Mouse (Mus musculus): Measurements from ENCODE around the gene Hist1h2be. TPM values are rescaled to one million over a fixed set of nuclear protein-coding genes. Genes with fewer than 3 reads are reported as not detected.
"Not testable (repeated sequence)": the region's sequence is repeated elsewhere in the genome, so short reads cannot be mapped to it uniquely, and the experiment has no call there.

Gene Hist1h2be
- polyA plus RNA-seq, 1 experiment from 2014 or later: 2.3 TPM

- peak overlapping the region; percentile 51 for H3K4me3 ChIP-seq (ENCODE audit: low read length)
- peak; percentile 84 for ATAC-seq
- peaks cover 12% of the 10 kb centered on the region for H3K4me1 ChIP-seq (ENCODE audit: control insufficient read depth, insufficient read depth, low read length)
- no peaks in the 10 kb centered on the region for H3K27me3 ChIP-seq (replicated peaks; ENCODE audit: control insufficient read depth, insufficient read depth, low read length)
- peak overlapping the region; percentile 78 for H3K9ac ChIP-seq (ENCODE audit: low read depth, low read length)
- WGBS: under 1% methylated on average over 52 of the region's 54 CpGs
- peak overlapping the region; percentile 97 for H3K27ac ChIP-seq (ENCODE audit: low read length)
- no peaks in the 10 kb centered on the region for H3K9me3 ChIP-seq (ENCODE audit: control insufficient read depth, low read length)
- no peaks in the 10 kb centered on the region for H3K36me3 ChIP-seq (ENCODE audit: control insufficient read depth, insufficient read depth, low read length)
- peak overlapping the region; percentile 83 for H3K4me2 ChIP-seq (ENCODE audit: low read depth, low read length)
Measured at GRCm38 (mm10) chr13:23554925-23555838, 65.7 kb downstream of the Hist1h2be start.

- peaks cover 12% of the 10 kb centered on the region for H3K4me1 ChIP-seq (ENCODE audit: control insufficient read depth, insufficient read depth, low read length)
- H3K4me3 ChIP-seq (ENCODE audit: low read length): peak overlapping the region; percentile 51
- WGBS: 18% methylated on average over 9 of the region's 9 CpGs
- H3K36me3 ChIP-seq (ENCODE audit: control insufficient read depth, insufficient read depth, low read length): no peaks in the 10 kb centered on the region
- no peaks in the 10 kb centered on the region for H3K27me3 ChIP-seq (replicated peaks; ENCODE audit: control insufficient read depth, insufficient read depth, low read length)
- no peak for ATAC-seq
- peak overlapping the region; percentile 83 for H3K4me2 ChIP-seq (ENCODE audit: low read depth, low read length)
- peak overlapping the region; percentile 97 for H3K27ac ChIP-seq (ENCODE audit: low read length)
- H3K9ac ChIP-seq (ENCODE audit: low read depth, low read length): peak overlapping the region; percentile 78
- no peaks in the 10 kb centered on the region for H3K9me3 ChIP-seq (ENCODE audit: control insufficient read depth, low read length)
Measured at GRCm38 (mm10) chr13:23554393-23554792, 66.5 kb downstream of the Hist1h2be start.

GRCm38 (mm10) chr13:23552962-23553361 lies 68.0 kb downstream of the Hist1h2be start, which contains the start of gene Hist1h1d:
Hist1h1d (plus strand) TSS chr13:23553262.
- Histone ChIP-seq H3K4me3 (ENCODE audit: low read length) (no peak within 1 kb of the TSS), H3K9ac (ENCODE audit: low read depth, low read length) (no peak within 1 kb of the TSS)

GRCm38 (mm10) chr13:23551931-23552914 lies 68.7 kb downstream of the Hist1h2be start:
- H3K36me3 ChIP-seq (ENCODE audit: control insufficient read depth, insufficient read depth, low read length): no peaks in the 10 kb centered on the region
- H3K27ac ChIP-seq (ENCODE audit: low read length): peak overlapping the region; percentile 92
- H3K27me3 ChIP-seq (replicated peaks; ENCODE audit: control insufficient read depth, insufficient read depth, low read length): no peaks in the 10 kb centered on the region
- no peak for ATAC-seq
- H3K9me3 ChIP-seq (ENCODE audit: control insufficient read depth, low read length): no peaks in the 10 kb centered on the region
- H3K9ac ChIP-seq (ENCODE audit: low read depth, low read length): no peak overlapping the region
- H3K4me2 ChIP-seq (ENCODE audit: low read depth, low read length): peak overlapping the region; percentile 65; the same call in 1 of the 2 replicates
- H3K4me3 ChIP-seq (ENCODE audit: low read length): peak overlapping the region; percentile 51
- 53% methylated on average over 8 of the region's 8 CpGs for WGBS
- H3K4me1 ChIP-seq (ENCODE audit: control insufficient read depth, insufficient read depth, low read length): peaks cover 12% of the 10 kb centered on the region

More at GRCm38 (mm10) chr13:23552962-23553361, 68.0 kb downstream of the Hist1h2be start, which contains the start of gene Hist1h1d:
- Histone ChIP-seq H3K9me3 (ENCODE audit: control insufficient read depth, low read length) (no peaks in the 10 kb centered on the region), H3K27me3 (replicated peaks; ENCODE audit: control insufficient read depth, insufficient read depth, low read length) (no peaks in the 10 kb centered on the region), H3K4me1 (ENCODE audit: control insufficient read depth, insufficient read depth, low read length) (peaks cover 12% of the 10 kb centered on the region), H3K36me3 (ENCODE audit: control insufficient read depth, insufficient read depth, low read length) (no peaks in the 10 kb centered on the region), H3K27ac (ENCODE audit: low read length) (peak within 1 kb of the TSS; percentile 97), H3K4me2 (ENCODE audit: low read depth, low read length) (0 out of 2 replicates have a peak within 1 kb of the TSS, but pooled peaks have one; percentile 12)
- no peak for ATAC-seq

GRCm38 (mm10) chr13:23551146-23551834 lies 69.6 kb downstream of the Hist1h2be start, which contains the start of gene Hist1h4f:
Hist1h4f (minus strand) TSS chr13:23551648.
- Histone ChIP-seq H3K9ac (ENCODE audit: low read depth, low read length) (peak within 1 kb of the TSS; percentile 67), H3K27ac (ENCODE audit: low read length) (peak within 1 kb of the TSS; percentile 92), H3K4me3 (ENCODE audit: low read length) (peak within 1 kb of the TSS; percentile 51), H3K4me2 (ENCODE audit: low read depth, low read length) (peak within 1 kb of the TSS; percentile 65)
- H3K36me3 ChIP-seq (ENCODE audit: control insufficient read depth, insufficient read depth, low read length); H3K27me3 ChIP-seq (replicated peaks; ENCODE audit: control insufficient read depth, insufficient read depth, low read length); H3K4me1 ChIP-seq (ENCODE audit: control insufficient read depth, insufficient read depth, low read length); H3K9me3 ChIP-seq (ENCODE audit: control insufficient read depth, low read length): not testable (repeated sequence)
- peak; percentile 82 for ATAC-seq
- under 1% methylated on average over 47 of the region's 47 CpGs for WGBS

- WGBS: 3% methylated on average over 3 of the region's 3 CpGs
- Histone ChIP-seq H3K27ac (ENCODE audit: low read length) (peak overlapping the region; percentile 92), H3K9me3 (ENCODE audit: control insufficient read depth, low read length) (no peaks in the 10 kb centered on the region), H3K4me2 (ENCODE audit: low read depth, low read length) (peak overlapping the region; percentile 65), H3K4me3 (ENCODE audit: low read length) (peak overlapping the region; percentile 51), H3K4me1 (ENCODE audit: control insufficient read depth, insufficient read depth, low read length) (peaks cover 8% of the 10 kb centered on the region; the same call in 1 of the 2 replicates), H3K9ac (ENCODE audit: low read depth, low read length) (peak overlapping the region; percentile 67), H3K27me3 (replicated peaks; ENCODE audit: control insufficient read depth, insufficient read depth, low read length) (no peaks in the 10 kb centered on the region), H3K36me3 (ENCODE audit: control insufficient read depth, insufficient read depth, low read length) (no peaks in the 10 kb centered on the region)
- ATAC-seq: no peak
Measured at GRCm38 (mm10) chr13:23550761-23551145, 70.2 kb downstream of the Hist1h2be start.

GRCm38 (mm10) chr13:23546694-23547093 lies 74.2 kb downstream of the Hist1h2be start:
- 0 out of 2 replicates have a peak, but pooled peaks cover 5% of the 10 kb centered on the region for H3K4me1 ChIP-seq (ENCODE audit: control insufficient read depth, insufficient read depth, low read length)
- H3K36me3 ChIP-seq (ENCODE audit: control insufficient read depth, insufficient read depth, low read length): no peaks in the 10 kb centered on the region
- H3K9ac ChIP-seq (ENCODE audit: low read depth, low read length): no peak overlapping the region
- no peak overlapping the region for H3K27ac ChIP-seq (ENCODE audit: low read length)
- H3K4me2 ChIP-seq (ENCODE audit: low read depth, low read length): no peak overlapping the region
- WGBS: 74% methylated on average over 5 of the region's 5 CpGs
- ATAC-seq: no peak
- no peak overlapping the region for H3K4me3 ChIP-seq (ENCODE audit: low read length)
- no peaks in the 10 kb centered on the region for H3K27me3 ChIP-seq (replicated peaks; ENCODE audit: control insufficient read depth, insufficient read depth, low read length)
- no peaks in the 10 kb centered on the region for H3K9me3 ChIP-seq (ENCODE audit: control insufficient read depth, low read length)

- peak overlapping the region; percentile 65 for H3K9ac ChIP-seq (ENCODE audit: low read depth, low read length)
Measured at GRCm38 (mm10) chr13:23544787-23545120, 76.2 kb downstream of the Hist1h2be start.

More at GRCm38 (mm10) chr13:23544787-23545120, 76.2 kb downstream of the Hist1h2be start:
- H3K4me1 ChIP-seq (ENCODE audit: control insufficient read depth, insufficient read depth, low read length); H3K36me3 ChIP-seq (ENCODE audit: control insufficient read depth, insufficient read depth, low read length); H3K9me3 ChIP-seq (ENCODE audit: control insufficient read depth, low read length); H3K27me3 ChIP-seq (replicated peaks; ENCODE audit: control insufficient read depth, insufficient read depth, low read length): not testable (repeated sequence)
- H3K4me2 ChIP-seq (ENCODE audit: low read depth, low read length): peak overlapping the region; percentile 37; the same call in 1 of the 2 replicates
- 0 out of 2 replicates have a peak, but pooled peaks have one; percentile 7 for ATAC-seq
- peak overlapping the region; percentile 87; the same call in 1 of the 2 replicates for H3K27ac ChIP-seq (ENCODE audit: low read length)
- peak overlapping the region; percentile 53 for H3K4me3 ChIP-seq (ENCODE audit: low read length)
- 0% methylated on average over 11 of the region's 14 CpGs for WGBS

Measured in intestine, embryonic 16.5 days (tissue).